Mouse (Mus musculus) CH12.LX (cell line): ENCODE results near the gene Gm37240.

Experiments used
- CTCF ChIP-seq, 2 experiments: IDR thresholded peaks in 1 of 2; conservative IDR thresholded peaks in 1 of 2; 2 replicates each; pipeline ENCODE4 v1.5.1; 2011 to 2012; ENCODE audit warnings: low read depth in 2 of 2, low read length in 2 of 2, improper control_type of control experiment in 1 of 2, inconsistent platforms in 1 of 2, mild to moderate bottlenecking in 1 of 2, moderate library complexity in 1 of 2
- HCFC1 ChIP-seq: IDR thresholded peaks from 2 replicates; pipeline ENCODE4 v1.6.1; 2012; ENCODE audit warnings: low read depth, mild to moderate bottlenecking, inconsistent platforms, low read length, improper control_type of control experiment
- MEF2A ChIP-seq: IDR thresholded peaks from 2 replicates; pipeline ENCODE4 v1.6.1; 2014; ENCODE audit warnings: low read depth, mild to moderate bottlenecking, inconsistent platforms, low read length, improper control_type of control experiment, borderline replicate concordance
- POLR2A ChIP-seq: IDR thresholded peaks from 2 replicates; pipeline ENCODE4 v1.6.1; 2011; ENCODE audit warnings: low read depth, mild to moderate bottlenecking, improper control_type of control experiment, low read length
- POLR2AphosphoS2 ChIP-seq: IDR thresholded peaks from 2 replicates; pipeline ENCODE4 v1.6.1; 2011; ENCODE audit warnings: low read depth, low read length, improper control_type of control experiment
- RCOR1 ChIP-seq: conservative IDR thresholded peaks from 2 replicates; pipeline ENCODE4 v1.6.1; 2012; ENCODE audit warnings: low read depth, mild to moderate bottlenecking, inconsistent platforms, low read length, improper control_type of control experiment
- ZKSCAN1 ChIP-seq: IDR thresholded peaks from 2 replicates; pipeline ENCODE4 v1.6.1; 2012; ENCODE audit warnings: low read depth, inconsistent platforms, low read length, improper control_type of control experiment, borderline replicate concordance

- TF ChIP-seq POLR2A, result no peak
- TF ChIP-seq CTCF (conservative IDR thresholded peaks at IDR 0.05 in 1 of 2, IDR thresholded peaks at IDR 0.05 in 1 of 2; ENCODE audit: low read depth in 2 of 2, low read length in 2 of 2), result no peak
- no peak for TF ChIP-seq ZKSCAN1
- TF ChIP-seq POLR2AphosphoS2, result no peak
- TF ChIP-seq RCOR1, result no peak
- TF ChIP-seq HCFC1, result no peak
- no peak for TF ChIP-seq MEF2A
These were observed 378.5 kb downstream of the Gm37240 start for GRCm38 (mm10) chr3:85508717-85509279.
